Mouse (Mus musculus): Measurements from ENCODE around the gene Thsd4. TPM values are rescaled to one million over a fixed set of nuclear protein-coding genes. Genes with fewer than 3 reads are reported as not detected.

Thsd4 gene
- polyA plus RNA-seq, 1 experiment from 2014 or later = 3.4 TPM

DNA sequence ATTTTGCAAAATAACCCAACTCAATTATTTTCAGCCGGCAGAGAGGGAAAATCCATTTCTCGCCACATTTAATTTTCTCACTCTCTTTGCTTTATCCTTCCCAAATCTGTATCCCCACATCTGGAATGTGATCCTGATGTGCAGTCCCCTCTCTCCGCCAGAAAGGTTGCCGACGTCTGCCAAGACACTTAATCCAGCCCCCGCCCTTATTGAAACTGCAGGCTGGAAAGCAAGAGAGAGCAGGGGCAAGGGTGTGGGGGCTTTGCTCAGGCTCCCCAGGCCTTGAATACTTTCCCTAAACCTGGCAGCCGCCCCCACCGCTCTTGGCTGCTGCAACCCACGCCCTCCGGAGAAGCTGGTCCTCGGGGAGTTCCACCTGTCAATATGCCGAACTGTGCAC lies 233.1 kb downstream of the Thsd4 start:
- Histone ChIP-seq H3K27me3 (replicated peaks; ENCODE audit: insufficient read depth, low read length) (no peaks in the 10 kb centered on the region), H3K4me3 (ENCODE audit: low read depth, low read length) (no peak overlapping the region), H3K4me2 (replicated peaks; ENCODE audit: low read depth, low read length) (no peak overlapping the region), H3K9me3 (ENCODE audit: low read length) (no peaks in the 10 kb centered on the region), H3K27ac (ENCODE audit: low read length) (no peak overlapping the region), H3K36me3 (ENCODE audit: insufficient read depth, low read length) (no peaks in the 10 kb centered on the region), H3K9ac (replicated peaks; ENCODE audit: low read depth) (no peak overlapping the region), H3K4me1 (ENCODE audit: insufficient read depth, low read depth, low read length) (no peaks in the 10 kb centered on the region)
- ATAC-seq = no peak
- 63% methylated on average over 12 of the region's 12 CpGs for WGBS
- no peak for TF ChIP-seq EP300 (IDR thresholded peaks at IDR 0.05)
- TF ChIP-seq CTCF (IDR thresholded peaks at IDR 0.05) = no peak
- no peak for DNase-seq (ENCODE audit: low spot score)

DNA sequence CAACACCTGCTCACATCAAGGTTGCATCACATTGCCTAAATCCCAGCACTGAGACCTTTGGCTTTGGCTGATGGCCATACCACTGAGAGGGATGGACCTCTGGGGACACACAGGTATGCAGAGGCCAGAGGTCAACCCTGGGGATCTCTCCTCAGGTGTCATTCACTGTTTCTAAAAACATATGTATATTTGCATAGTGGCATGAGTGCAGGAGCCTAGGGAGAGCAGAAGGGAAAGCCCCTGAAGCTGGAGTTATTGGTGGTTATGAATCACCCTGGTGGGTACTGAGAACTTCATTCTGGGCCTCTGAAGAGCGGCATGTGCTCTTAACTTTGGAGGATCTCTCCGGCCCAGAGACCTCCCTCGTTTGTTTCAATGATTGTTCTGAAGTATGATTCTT lies 235.5 kb downstream of the Thsd4 start:
- DNase-seq (ENCODE audit: low spot score) (no peak), ATAC-seq (no peak)
- 83% methylated on average over 3 of the region's 3 CpGs for WGBS
- Histone ChIP-seq H3K4me1 (ENCODE audit: insufficient read depth, low read depth, low read length) (no peaks in the 10 kb centered on the region), H3K27ac (ENCODE audit: low read length) (no peak overlapping the region), H3K9ac (replicated peaks; ENCODE audit: low read depth) (no peak overlapping the region), H3K4me2 (replicated peaks; ENCODE audit: low read depth, low read length) (no peak overlapping the region), H3K27me3 (replicated peaks; ENCODE audit: insufficient read depth, low read length) (no peaks in the 10 kb centered on the region), H3K36me3 (ENCODE audit: insufficient read depth, low read length) (no peaks in the 10 kb centered on the region), H3K9me3 (ENCODE audit: low read length) (no peaks in the 10 kb centered on the region), H3K4me3 (ENCODE audit: low read depth, low read length) (no peak overlapping the region)
- TF ChIP-seq CTCF (IDR thresholded peaks at IDR 0.05) (no peak), EP300 (IDR thresholded peaks at IDR 0.05) (no peak)

DNA sequence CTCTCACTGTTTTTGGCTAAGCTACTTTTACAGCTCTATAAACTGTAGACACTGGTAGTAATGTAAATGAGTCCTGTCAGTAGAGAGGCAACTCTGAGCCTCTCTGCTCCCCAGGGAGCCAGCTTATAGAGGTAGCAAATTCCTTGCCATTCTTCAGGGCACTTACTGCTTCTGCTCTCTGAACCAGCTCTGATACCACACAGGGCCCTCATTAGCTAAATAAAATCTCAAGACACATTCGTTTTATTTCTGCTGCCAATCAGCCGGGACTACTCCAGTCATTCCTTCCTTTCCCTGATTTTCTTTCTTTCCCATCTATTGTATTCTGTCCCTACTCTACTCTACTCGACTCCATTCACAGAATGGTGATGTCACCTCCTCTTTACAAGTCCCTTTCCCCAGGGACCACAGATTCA lies 236.8 kb downstream of the Thsd4 start:
- Histone ChIP-seq H3K4me3 (ENCODE audit: low read depth, low read length) (no peak overlapping the region), H3K27me3 (replicated peaks; ENCODE audit: insufficient read depth, low read length) (no peaks in the 10 kb centered on the region), H3K4me1 (ENCODE audit: insufficient read depth, low read depth, low read length) (no peaks in the 10 kb centered on the region), H3K9me3 (ENCODE audit: low read length) (no peaks in the 10 kb centered on the region), H3K36me3 (ENCODE audit: insufficient read depth, low read length) (no peaks in the 10 kb centered on the region), H3K27ac (ENCODE audit: low read length) (no peak overlapping the region), H3K9ac (replicated peaks; ENCODE audit: low read depth) (no peak overlapping the region), H3K4me2 (replicated peaks; ENCODE audit: low read depth, low read length) (no peak overlapping the region)
- 32% methylated on average over 3 of the region's 3 CpGs for WGBS
- ATAC-seq = no peak
- DNase-seq (ENCODE audit: low spot score) = no peak
- TF ChIP-seq EP300 (IDR thresholded peaks at IDR 0.05) (no peak), CTCF (IDR thresholded peaks at IDR 0.05) (no peak)

DNA sequence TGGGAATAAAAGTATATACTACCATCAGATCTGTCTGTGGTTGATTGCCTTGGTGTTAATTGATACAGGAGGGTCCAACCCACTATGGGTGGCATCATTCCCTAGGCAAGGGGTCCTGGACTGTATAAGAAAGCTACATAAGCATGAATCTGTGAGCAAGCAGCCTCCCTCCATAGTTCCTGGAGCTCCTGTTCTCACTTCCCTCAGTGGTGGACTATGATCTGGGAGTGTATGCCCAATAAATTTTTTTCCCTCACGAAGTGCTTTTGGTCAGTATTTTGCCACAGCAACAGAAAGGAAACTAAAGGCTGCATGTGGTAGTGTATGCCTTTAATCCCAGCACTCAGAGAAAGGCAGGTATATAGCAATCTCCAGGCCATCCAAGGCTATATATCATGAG lies 237.5 kb downstream of the Thsd4 start:
- H3K9ac ChIP-seq (replicated peaks; ENCODE audit: low read depth) = no peak overlapping the region
- no peaks in the 10 kb centered on the region for H3K27me3 ChIP-seq (replicated peaks; ENCODE audit: insufficient read depth, low read length)
- no peaks in the 10 kb centered on the region for H3K4me1 ChIP-seq (ENCODE audit: insufficient read depth, low read depth, low read length)
- TF ChIP-seq EP300 (IDR thresholded peaks at IDR 0.05) (no peak), CTCF (IDR thresholded peaks at IDR 0.05) (no peak)
- H3K27ac ChIP-seq (ENCODE audit: low read length) = no peak overlapping the region
- no peaks in the 10 kb centered on the region for H3K36me3 ChIP-seq (ENCODE audit: insufficient read depth, low read length)
- DNase-seq (ENCODE audit: low spot score) (no peak), ATAC-seq (no peak)
- WGBS = 90% methylated on average over 1 of the region's 1 CpGs
- no peaks in the 10 kb centered on the region for H3K9me3 ChIP-seq (ENCODE audit: low read length)
- H3K4me3 ChIP-seq (ENCODE audit: low read depth, low read length) = no peak overlapping the region
- H3K4me2 ChIP-seq (replicated peaks; ENCODE audit: low read depth, low read length) = no peak overlapping the region

DNA sequence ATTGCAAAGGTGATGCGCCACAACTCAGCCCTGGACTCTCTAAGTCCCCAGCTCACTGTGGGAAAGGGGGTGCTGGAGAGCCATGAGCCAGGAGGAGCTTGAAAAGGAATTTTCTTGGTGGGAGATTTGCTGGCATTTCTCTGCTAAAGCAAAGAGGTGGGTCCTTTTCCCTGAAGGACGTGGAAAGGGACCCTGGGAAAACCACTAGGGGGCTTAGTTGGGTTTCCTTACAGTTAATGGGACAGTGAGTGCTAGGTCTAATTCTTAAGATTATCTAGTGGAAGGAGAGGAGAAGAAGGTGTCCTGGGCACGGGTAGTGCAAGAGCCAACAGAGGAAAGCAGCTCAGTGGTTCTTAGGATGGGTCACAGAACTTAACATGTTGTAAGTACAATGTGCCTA lies 238.3 kb downstream of the Thsd4 start:
- TF ChIP-seq CTCF (IDR thresholded peaks at IDR 0.05) (peak; percentile 52), EP300 (IDR thresholded peaks at IDR 0.05) (no peak)
- ATAC-seq (no peak), DNase-seq (ENCODE audit: low spot score) (peak; percentile 18)
- H3K4me2 ChIP-seq (replicated peaks; ENCODE audit: low read depth, low read length) = no peak overlapping the region
- H3K27me3 ChIP-seq (replicated peaks; ENCODE audit: insufficient read depth, low read length) = no peaks in the 10 kb centered on the region
- H3K36me3 ChIP-seq (ENCODE audit: insufficient read depth, low read length) = no peaks in the 10 kb centered on the region
- no peaks in the 10 kb centered on the region for H3K9me3 ChIP-seq (ENCODE audit: low read length)
- no peak overlapping the region for H3K9ac ChIP-seq (replicated peaks; ENCODE audit: low read depth)
- no peaks in the 10 kb centered on the region for H3K4me1 ChIP-seq (ENCODE audit: insufficient read depth, low read depth, low read length)
- no peak overlapping the region for H3K4me3 ChIP-seq (ENCODE audit: low read depth, low read length)
- H3K27ac ChIP-seq (ENCODE audit: low read length) = no peak overlapping the region
- 57% methylated on average over 3 of the region's 3 CpGs for WGBS

DNA sequence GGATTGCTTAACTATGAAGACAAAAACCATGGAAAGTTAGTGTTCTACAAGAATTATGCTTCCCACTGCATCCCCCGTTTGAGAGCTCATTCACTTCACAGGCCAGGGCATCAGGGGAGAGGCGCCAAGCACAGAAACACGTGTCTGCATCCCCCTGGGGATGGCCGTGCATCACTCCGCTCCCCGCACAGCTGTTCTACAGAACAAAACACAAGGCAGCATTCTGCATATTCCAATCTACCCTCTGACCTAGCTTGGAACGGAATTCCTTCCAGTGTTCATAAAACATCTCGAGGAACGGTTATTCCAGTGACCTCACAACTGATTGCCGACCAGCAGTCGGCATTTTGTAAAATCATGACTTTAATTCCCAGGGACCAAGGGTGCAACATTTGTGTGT lies 240.6 kb downstream of the Thsd4 start:
- TF ChIP-seq EP300 (IDR thresholded peaks at IDR 0.05) (0 out of 2 replicates have a peak, but pooled peaks have one; percentile 13), CTCF (IDR thresholded peaks at IDR 0.05) (no peak)
- ATAC-seq = peak; percentile 75

DNA sequence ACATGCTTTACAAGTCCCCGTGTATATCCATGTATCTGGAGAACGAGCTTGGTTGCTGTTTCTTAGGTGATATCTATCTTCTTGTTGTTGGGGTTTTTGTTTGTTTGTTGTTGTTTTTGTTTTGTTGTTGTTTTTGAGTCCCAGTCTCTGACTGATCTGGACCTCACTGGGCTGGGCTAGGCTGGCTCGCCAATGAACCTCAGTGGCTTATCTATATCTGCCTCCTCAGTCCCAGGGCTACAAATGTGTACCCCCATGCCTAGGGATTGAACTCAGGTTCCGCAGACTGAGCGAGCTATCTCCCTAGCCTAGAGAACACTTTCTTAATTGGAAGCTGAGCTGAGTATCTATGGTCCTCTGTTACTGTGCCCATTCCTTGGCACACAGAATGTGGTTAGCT lies 241.1 kb downstream of the Thsd4 start:
- Histone ChIP-seq H3K9ac (replicated peaks; ENCODE audit: low read depth) (no peak overlapping the region), H3K4me1 (ENCODE audit: insufficient read depth, low read depth, low read length) (no peaks in the 10 kb centered on the region), H3K9me3 (ENCODE audit: low read length) (no peaks in the 10 kb centered on the region), H3K4me2 (replicated peaks; ENCODE audit: low read depth, low read length) (no peak overlapping the region), H3K36me3 (ENCODE audit: insufficient read depth, low read length) (no peaks in the 10 kb centered on the region), H3K27ac (ENCODE audit: low read length) (no peak overlapping the region), H3K27me3 (replicated peaks; ENCODE audit: insufficient read depth, low read length) (no peaks in the 10 kb centered on the region), H3K4me3 (ENCODE audit: low read depth, low read length) (no peak overlapping the region)
- no peak for TF ChIP-seq CTCF (IDR thresholded peaks at IDR 0.05)
- no peak for TF ChIP-seq EP300 (IDR thresholded peaks at IDR 0.05)
- DNase-seq (ENCODE audit: low spot score) = no peak
- ATAC-seq = peak; percentile 8; the same call in 1 of the 2 replicates
- WGBS = 82% methylated on average over 5 of the region's 5 CpGs

More for the DNA sequence above, 240.6 kb downstream of the Thsd4 start:
- H3K27me3 ChIP-seq (replicated peaks; ENCODE audit: insufficient read depth, low read length) = no peaks in the 10 kb centered on the region
- no peak overlapping the region for H3K27ac ChIP-seq (ENCODE audit: low read length)
- no peak overlapping the region for H3K4me3 ChIP-seq (ENCODE audit: low read depth, low read length)
- no peaks in the 10 kb centered on the region for H3K36me3 ChIP-seq (ENCODE audit: insufficient read depth, low read length)
- H3K4me1 ChIP-seq (ENCODE audit: insufficient read depth, low read depth, low read length) = no peaks in the 10 kb centered on the region
- no peaks in the 10 kb centered on the region for H3K9me3 ChIP-seq (ENCODE audit: low read length)
- WGBS = 63% methylated on average over 11 of the region's 11 CpGs
- no peak overlapping the region for H3K4me2 ChIP-seq (replicated peaks; ENCODE audit: low read depth, low read length)
- DNase-seq (ENCODE audit: low spot score) = peak; percentile 54
- no peak overlapping the region for H3K9ac ChIP-seq (replicated peaks; ENCODE audit: low read depth)
